Mouse (Mus musculus) layer of hippocampus, postnatal 36 days (tissue): Measurements from ENCODE around the gene Il12b. TPM values are rescaled to one million over a fixed set of nuclear protein-coding genes. Genes with fewer than 3 reads are reported as not detected.

ENCODE experiments used
- DNase-seq, 2 experiments: peaks; one replicate each; pipeline ENCODE4 v3.0.0; 2022
- total RNA-seq, 2 experiments: library from RNA; stranded (reverse); gene quantifications; 2 replicates each; pipeline ENCODE4 v1.2.3; 2021

The Il12b gene
- not detected for total RNA-seq

DNA sequence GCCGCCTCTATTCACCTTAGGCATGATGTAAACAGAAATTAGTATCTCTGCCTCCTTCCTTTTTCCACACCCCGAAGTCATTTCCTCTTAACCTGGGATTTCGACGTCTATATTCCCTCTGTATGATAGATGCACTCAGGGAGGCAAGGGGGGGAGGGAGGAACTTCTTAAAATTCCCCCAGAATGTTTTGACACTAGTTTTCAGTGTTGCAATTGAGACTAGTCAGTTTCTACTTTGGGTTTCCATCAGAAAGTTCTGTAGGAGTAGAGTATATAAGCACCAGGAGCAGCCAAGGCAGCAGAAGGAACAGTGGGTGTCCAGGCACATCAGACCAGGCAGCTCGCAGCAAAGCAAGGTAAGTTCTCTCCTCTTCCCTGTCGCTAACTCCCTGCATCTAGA lies at the start of gene Il12b:
Gene Il12b, plus strand, starts transcription at position 301 of the 400 bp plus-strand sequence.
- no peak for DNase-seq

DNA sequence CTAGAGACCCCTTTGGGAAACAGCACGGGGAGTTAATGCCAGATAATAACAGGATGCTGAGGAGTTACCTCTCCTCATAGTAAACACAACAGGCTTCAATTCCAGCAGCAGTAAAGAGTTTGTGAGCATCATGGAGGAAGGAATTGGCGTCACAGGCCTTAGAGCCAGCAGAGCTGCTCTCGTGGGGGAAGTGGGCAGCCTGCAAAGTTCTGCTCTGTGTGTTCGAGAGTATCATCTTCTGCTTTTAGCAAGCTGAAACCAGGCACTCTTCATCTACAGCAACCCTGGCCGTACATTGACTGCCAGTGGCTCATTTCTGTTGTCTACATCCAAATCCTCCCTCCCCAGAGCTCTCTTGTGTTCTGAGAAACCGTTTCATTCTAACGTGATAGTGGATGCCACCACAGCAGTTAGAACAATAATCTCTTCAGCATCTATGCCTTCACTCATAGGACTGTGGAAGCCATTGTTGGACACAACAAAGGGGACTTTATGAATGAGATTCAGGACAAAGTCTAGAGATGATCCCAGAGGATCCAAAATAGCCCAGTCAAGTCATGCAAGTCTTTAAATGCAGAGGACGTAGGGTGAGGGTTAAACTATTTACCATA lies 44.9 kb upstream of the Il12b start:
- DNase-seq: no peak

DNA sequence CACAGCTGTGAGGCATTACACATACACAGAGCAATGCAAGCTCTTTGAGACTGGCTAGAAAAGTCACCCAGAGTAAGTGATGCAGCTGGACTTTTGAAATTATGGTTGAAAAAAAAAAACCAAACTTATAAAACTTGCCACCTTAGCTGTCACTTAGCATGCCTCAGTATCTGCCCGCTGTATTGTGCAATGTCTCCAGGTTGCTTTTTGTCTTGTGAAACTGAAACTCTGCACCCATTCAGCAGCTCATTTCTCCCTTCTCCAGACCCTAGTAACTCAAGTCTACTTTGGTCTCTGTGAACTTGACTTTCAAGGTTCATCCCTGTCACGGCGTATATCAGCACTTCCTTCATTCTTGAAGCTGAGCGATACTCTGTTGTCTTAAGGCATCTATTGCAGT lies 43.7 kb upstream of the Il12b start:
- DNase-seq: no peak

DNA sequence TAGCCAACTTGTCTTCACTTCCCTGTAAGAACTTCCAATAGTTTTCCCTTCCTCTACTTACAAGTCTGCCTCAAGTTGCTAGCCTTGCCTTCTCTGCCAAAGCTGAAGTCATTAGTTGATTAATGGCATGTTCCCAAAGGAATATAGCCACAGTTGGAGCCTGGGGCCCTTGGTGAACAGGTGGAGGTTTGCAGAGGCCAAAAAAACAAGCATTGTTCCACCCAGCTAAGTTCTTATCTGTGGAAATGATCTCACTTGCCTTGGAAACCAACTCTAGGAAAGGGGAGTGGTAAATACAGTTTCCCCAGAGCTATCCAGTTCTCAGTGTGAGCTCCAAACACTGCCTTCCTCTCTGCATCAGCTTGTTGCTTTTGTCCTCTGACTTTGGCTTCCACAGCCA lies 35.3 kb upstream of the Il12b start:
- no peak for DNase-seq

DNA sequence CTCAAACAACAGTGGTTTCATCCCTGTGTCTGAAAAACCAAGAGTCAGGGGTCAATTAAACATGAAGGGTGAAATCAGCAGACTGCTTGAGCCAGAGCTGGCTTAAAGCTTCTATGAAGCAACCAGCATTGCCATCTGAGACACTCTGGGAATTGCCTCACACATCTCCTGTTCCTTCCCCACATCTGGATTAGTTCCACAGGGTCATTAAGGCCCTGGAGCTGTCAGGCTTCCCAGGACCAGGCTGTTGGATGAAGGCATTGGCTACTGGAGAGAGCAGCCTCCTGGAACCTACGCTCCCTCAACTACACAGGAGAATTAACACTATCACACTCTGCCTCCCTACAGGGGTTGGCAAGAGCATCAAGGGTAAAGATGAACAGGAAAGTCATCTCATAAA lies 32.2 kb upstream of the Il12b start:
- no peak for DNase-seq

DNA sequence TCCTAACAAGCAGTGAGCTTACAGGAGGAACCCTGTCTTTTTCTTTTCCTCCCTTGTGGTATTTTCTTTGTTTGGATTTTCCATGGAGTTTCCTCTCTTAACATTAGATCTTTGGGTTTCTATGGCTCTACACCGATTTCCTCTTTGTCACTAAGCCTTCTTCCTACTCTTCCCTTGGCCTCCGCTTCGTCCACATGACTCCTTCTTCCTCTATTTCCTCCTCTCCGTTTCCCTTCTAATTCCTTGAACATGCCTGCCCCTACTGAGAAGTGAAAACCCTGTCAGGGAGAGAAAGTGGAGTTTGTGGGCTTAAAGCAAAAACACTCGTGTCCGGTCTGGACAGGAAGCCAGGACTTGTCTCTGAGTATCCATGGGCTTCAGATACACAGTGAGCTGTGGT lies 27.0 kb upstream of the Il12b start:
- no peak for DNase-seq

DNA sequence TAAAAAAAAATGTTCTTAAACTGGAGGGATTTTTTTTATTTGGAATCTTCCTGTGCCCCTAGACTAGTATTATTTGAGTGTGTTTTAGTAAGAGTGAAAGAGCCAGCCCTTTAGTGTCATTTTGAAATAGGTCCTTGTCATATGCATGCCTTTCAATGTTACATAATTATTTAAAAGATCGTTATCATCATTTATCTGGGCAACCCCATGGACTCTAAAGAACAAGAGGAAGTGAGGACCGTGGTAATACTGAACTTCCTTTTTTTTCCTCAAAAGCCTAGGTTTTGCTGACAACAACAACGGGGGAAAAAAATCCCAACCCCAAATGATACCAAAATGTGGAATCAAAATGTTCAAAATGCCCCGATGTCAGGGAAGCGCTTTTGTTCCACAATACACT lies 22.0 kb upstream of the Il12b start:
- no peak for DNase-seq

DNA sequence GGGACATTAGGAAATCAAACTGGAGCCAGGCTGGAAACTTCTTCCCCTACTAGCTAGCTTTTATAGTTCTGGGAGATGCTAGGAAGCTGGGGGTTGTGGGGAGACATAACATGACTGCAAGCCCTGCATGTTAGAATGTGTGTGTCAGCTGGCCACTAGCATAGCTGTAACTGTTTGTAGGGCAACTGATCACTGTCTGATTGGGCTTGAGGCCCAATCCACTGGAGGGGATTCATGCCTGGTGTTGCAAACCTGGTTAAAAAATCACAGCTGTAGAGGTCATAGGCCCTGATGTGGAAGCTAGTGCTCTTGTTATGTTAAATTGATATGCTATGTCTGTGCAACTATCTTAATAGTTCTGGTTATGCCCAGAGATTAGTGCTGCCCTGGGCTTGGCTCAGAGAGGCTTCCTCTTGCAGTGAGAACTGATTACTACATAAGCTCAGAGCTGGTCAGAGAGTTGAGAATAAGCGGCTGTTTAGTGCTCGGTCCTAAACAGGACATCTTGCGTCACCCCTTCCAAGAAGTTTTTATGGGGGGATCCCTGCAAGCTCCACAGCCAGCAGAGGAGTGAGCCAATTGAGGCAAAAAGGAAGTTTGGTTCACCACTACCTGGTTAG lies 19.3 kb upstream of the Il12b start:
- no peak for DNase-seq

DNA sequence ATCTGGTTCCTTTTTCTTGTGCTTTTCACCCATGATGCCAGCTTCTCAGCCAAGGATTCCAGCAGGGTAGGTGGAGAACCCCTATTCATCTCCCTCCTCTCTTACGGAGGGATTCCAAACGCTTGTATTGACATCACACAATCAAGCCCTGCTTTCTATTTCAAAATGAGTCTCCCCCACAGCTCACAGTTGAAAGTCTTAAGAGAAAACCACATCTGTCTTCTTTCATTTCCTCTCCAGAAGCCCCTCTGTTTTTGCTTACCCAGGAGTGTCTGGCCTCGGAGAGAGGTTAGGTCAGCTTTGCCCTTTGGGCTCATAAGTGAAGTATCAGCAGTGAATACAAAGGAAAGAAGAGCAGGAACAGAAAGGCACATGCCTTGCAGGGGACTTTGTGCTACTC lies 17.7 kb upstream of the Il12b start:
- no peak for DNase-seq

DNA sequence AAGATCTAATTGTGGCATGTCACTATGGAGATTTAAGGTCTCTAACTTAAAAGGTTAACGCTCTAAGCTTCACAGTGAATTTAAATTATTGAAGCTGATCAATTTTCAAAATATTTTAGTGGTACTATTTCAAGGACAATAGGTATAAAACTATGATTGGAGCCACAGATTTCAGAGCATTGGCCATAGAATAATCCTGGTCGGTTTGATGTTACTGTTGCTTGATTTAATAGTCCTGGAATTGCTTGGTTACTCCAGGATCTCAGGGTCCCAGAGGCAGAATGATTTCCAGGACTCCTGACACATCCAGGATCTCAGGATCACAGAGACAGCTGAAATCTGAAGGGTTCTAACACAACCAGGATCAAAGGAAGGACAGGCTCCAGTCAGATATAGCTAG lies 12.8 kb upstream of the Il12b start:
- DNase-seq: no peak

DNA sequence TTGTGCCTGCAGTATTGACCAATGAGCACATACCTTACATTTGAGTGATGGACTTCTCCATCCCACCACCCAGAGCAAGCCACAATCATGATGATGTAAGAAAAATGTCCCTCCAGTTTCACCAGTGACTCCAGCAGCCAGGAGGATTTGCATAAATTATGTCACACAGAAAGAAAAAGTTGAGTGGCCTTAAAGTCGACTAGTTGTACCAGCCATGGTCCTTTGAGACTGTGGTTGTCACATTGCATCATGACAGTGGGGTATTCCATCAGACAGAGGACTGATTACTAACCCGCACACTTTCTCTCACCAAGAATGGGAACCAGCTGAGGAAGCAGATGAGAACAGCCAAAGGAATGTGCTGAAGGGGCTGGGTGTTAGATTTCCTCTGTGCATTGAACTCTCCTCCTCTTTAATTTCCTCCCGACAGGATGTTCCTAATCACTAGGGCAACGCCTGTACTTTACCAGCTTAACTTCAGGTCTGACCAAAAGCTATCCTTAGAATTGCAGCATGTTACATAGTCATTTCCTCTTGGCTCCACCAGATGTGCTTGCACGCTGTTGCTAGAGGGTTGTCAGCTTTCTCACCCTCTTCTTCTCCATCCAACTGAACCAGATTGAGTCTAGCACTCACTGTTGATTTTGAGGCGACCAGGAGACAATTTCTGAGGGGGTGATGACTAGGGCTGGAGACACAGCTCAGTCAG lies 9.7 kb upstream of the Il12b start:
- DNase-seq: no peak

DNA sequence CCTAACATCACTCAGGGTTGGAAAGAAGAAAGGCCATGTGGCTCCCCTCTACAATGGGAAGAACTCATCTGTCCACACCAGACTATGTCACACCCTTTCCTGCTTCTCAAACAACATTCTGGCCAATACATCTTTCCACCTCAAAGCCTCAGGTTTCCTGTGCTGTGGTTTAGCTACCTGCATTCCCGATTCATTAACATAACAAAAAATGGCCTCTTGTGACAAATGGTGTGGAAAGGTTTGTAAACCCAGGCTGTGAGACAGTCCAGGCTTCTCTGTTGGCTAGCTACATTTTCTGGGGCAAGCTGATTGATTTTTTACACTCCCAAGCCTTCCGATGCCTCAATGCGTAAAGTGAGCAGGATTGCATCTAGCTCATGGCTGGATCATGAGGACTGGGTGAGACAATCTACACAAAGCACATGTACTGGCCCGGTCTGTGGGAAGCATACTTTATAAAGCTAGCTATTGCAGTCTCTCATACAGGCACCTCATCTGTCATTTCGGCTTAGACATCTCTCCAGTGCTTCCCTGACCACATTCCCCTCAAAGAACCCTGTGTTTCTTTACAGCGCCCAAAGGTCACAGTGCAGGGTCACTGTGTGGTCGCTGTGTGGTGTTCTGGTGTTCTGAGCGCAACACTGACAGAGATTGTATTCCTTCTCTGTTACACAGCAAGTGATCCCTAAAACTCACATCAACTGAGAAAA lies 6.6 kb upstream of the Il12b start:
- no peak for DNase-seq

DNA sequence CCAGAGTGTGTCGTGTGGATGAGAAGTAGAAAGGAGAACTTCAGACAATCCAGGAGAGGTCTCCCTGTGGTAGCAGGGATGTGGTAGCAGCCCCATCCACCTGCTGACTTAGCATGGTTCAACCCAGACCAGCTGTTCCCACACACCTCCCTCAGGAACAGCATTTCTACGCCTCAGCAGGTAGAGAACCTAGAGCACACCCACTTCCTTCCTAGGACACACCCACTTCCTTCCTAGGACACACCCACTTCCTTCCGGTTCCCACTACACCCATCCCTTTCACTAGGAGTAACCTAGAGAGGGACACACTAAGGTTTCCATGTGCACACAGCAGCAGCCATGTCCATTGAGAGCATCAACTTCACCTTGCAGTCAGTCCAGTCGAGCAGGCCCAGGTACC lies 4.5 kb upstream of the Il12b start:
- DNase-seq: no peak

DNA sequence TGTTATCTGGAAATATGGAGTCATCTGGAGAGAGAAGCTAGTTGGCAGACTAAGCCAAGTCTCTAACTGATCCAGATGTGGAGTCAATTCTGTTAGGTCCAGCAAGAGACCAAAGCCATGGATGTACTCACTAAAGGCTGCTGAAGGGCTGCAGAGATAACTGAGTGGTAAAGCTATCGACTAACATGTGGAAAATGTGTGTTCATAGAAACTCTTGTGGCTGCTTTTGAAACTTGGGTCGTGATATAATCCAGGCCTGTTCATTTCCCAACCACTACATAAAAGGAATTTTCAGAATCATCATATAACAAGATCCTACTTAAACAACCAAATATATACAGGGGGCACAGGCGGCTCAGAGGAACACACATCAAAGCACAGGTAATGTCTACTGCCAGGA lies 2.3 kb upstream of the Il12b start:
- no peak for DNase-seq

DNA sequence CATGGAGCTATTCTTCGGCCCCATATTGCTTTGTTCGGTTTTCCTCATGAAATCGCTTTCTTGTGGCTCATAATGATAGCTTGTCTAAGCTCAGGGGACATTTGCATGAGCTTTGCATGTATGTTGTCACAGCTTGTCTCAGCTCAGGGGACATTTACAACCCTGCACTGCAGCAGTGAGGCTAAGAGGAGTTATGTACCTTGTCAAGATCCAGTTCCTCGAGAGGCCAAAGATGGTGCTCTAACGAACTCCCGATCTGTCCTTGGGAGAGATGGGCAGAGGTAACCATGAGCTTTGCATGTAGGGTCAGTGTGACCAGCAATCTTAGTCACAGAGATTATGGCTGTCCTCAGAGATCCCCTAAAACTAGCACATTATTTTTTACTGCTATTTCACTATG lies 1.5 kb upstream of the Il12b start:
- DNase-seq: no peak

DNA sequence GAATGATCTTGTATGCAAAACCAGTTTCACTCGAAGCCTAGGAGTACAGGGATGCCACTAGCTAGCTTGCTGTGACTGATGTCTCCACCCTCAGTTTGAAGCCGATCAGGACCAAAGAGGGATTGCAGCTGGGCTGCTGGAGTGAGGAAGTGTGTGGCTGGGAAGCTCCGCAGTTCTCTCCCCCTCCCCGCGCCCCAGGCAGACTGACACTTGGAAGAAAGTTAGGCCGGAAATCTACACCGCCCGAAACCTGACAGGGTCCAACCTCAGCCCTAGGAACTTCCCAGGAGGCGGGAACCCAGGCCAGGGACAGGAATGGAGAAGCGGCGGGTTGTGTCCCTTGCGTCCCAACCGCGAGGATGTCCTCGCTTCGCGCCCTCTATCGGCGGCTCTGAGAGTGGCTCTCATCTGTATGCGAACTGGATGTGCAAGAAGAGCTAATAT lies 1.1 kb upstream of the Il12b start:
- DNase-seq: peak; percentile 42 to 44

DNA sequence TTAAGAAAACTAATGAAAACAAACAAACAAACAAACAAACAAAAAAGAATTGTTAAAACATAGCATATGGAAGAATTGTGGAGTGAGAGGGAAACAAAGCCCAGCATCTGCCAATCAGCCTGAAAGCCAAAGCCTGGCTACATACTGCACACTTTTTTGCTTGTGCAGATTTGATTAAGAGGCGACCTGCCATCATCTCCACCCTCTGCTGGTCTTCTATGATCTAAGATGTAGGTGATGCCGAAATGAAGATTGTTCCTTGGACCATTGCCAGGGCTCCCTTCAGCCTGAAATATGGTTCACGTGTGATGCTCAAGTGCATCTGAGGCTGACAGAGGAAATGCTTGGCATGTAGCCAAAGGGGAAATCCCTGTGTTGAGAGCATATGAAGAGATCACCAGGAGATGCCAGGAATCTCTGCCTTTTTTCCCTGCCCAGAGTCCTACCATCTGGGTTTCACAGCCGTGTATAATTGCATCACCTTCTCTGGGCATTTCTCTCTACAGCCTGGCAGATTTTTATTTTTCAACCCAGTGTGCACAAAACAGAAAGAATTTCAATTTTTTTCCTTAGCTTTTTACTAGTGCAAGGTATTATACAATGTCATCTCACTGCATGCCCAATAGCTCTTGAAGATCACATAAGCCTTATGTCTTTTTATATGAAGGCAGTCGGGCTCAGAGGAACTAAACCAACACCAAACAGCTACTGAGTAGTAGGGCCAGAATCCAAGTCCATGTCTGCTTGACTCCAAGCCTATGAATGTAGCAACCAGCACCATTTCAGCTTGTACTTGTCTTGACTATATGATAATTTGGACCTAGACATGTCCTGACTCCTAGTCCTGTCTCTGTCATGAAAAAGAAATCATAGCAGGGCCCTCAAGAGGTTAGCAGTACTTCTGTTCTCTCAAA lies 2.0 kb downstream of the Il12b start:
- DNase-seq: peak in 1 of 2 experiments; percentile 14

DNA sequence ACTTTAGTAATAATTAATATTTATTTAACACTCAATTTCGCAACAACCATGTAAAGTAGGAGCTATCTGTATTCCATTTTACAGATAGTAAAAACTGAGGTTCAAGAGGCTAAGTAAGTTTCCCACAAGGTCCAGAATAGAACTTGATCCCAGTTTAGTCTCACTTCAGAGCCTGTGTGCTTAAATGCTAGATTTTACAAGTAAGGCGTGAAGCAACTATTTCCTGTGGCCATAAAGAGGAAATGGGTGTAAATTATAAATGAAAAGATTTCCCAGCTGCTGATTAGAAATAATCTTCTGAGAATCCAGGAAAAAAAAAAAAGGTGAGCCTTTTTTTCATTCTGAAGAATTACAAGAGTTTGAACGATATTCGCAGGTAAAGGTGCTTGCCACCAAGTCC lies 5.2 kb downstream of the Il12b start:
- DNase-seq: no peak

DNA sequence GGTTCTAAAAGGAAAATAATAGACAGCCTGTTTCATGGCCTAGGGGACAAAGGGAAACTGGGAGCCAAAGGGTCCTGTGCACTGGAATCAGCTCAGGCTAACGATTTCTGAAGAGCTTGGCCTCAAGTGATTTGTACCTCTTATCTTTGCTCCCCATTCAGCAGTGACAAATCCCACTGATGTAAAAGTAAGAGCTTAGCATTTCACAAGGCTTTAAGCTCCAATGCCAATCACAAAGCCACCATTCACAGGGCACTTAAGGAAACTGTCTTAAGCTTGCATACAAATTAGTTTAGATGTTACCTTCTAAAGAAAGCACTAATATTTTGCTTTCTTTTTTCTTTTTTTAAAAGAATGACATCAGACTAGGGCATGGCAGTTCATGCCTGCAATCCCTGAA lies 6.1 kb downstream of the Il12b start:
- DNase-seq: no peak

DNA sequence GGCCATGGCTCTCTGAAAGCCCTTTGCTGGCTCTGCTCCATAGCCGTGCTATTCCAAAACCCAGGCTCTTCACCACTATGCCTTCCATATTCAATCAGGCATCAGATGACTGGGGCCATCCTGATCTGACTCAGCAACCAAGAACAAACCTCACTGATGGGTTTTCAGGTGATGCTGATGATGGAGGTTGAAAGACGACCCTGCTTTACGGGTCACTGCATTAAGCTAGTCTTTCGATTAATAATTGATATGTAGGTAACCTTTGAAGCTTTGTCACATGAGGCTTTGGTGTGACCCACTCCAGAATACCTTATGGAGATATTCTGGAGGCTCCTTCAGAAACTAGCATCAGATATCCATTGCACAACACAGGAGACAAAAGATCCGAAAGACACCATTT lies 6.6 kb downstream of the Il12b start:
- no peak for DNase-seq

DNA sequence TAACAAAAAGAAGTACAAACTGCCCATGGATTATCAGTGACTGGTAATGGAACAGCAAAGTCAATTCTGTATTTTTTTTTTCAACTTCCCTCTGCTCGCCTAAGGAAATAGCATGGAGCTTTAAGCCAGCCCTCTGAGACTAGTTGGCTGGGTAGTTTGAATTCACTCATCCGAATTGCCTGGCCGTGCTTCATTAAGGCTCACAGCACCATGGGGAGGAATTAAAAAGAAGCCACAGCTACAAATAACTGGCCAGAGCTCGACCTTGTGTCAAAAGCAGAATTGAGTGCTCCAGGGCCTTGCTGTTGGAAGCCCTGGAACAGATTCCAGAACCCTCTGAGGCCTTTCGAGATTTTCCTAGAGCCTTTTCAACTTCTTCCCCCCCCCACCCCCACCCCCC lies 8.8 kb downstream of the Il12b start:
- DNase-seq: no peak

DNA sequence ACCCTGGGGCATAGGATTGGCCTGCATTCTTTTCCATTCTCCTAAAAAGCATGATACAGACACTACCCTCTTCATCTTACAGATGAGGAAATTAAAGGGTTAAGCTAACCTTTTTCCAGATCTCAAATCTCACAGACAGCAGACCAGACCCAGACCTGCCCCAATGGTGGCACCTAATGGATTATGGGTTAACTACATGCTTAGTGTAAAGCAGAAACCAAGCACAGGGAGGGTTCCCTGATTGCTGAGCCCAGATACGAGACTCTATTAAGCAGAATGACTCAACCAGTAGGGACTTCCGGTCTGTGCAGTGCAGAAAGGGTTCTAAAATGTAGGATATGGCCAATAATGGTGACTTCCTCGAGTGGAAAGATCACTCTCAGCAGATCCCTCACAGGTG lies 10.6 kb downstream of the Il12b start:
- DNase-seq: no peak
